Mouse (Mus musculus): ENCODE measurements around the gene Pde4d. TPM values are rescaled to one million over a fixed set of nuclear protein-coding genes. Genes with fewer than 3 reads are reported as not detected.

The Pde4d gene
- polyA plus RNA-seq, 1 experiment = 56.2 TPM

- H3K27ac ChIP-seq (replicated peaks; ENCODE audit: low read depth, low read length) = no peak overlapping the region
- H3K4me3 ChIP-seq (ENCODE audit: insufficient read depth, low read depth, low read length) = no peak overlapping the region
Measured at GRCm38 (mm10) chr13:109446138-109446537, 996.4 kb downstream of the Pde4d start.

GRCm38 (mm10) chr13:109448121-109448520 is 998.4 kb downstream of the Pde4d start:
- no peaks in the 10 kb centered on the region for H3K4me1 ChIP-seq (ENCODE audit: control insufficient read depth, insufficient read depth, insufficient read length, low read length)
- no peak overlapping the region for H3K4me3 ChIP-seq (ENCODE audit: insufficient read depth, low read depth, low read length)
- no peak overlapping the region for H3K27ac ChIP-seq (replicated peaks; ENCODE audit: low read depth, low read length)

More at GRCm38 (mm10) chr13:109446138-109446537, 996.4 kb downstream of the Pde4d start:
- H3K4me1 ChIP-seq (ENCODE audit: control insufficient read depth, insufficient read depth, insufficient read length, low read length) = no peaks in the 10 kb centered on the region

GRCm38 (mm10) chr13:109474344-109474743 is 1024.6 kb downstream of the Pde4d start:
- H3K27ac ChIP-seq (replicated peaks; ENCODE audit: low read depth, low read length) = no peak overlapping the region
- no peak overlapping the region for H3K4me3 ChIP-seq (ENCODE audit: insufficient read depth, low read depth, low read length)
- H3K4me1 ChIP-seq (ENCODE audit: control insufficient read depth, insufficient read depth, insufficient read length, low read length) = no peaks in the 10 kb centered on the region

GRCm38 (mm10) chr13:109481446-109481845 is 1031.7 kb downstream of the Pde4d start:
- Histone ChIP-seq H3K27ac (replicated peaks; ENCODE audit: low read depth, low read length) (no peak overlapping the region), H3K4me1 (ENCODE audit: control insufficient read depth, insufficient read depth, insufficient read length, low read length) (no peaks in the 10 kb centered on the region), H3K4me3 (ENCODE audit: insufficient read depth, low read depth, low read length) (no peak overlapping the region)

GRCm38 (mm10) chr13:109486166-109486565 is 1036.4 kb downstream of the Pde4d start:
- H3K4me3 ChIP-seq (ENCODE audit: insufficient read depth, low read depth, low read length) = no peak overlapping the region
- no peak overlapping the region for H3K27ac ChIP-seq (replicated peaks; ENCODE audit: low read depth, low read length)

GRCm38 (mm10) chr13:109487378-109487777 is 1037.6 kb downstream of the Pde4d start:
- Histone ChIP-seq H3K27ac (replicated peaks; ENCODE audit: low read depth, low read length) (no peak overlapping the region), H3K4me1 (ENCODE audit: control insufficient read depth, insufficient read depth, insufficient read length, low read length) (no peaks in the 10 kb centered on the region), H3K4me3 (ENCODE audit: insufficient read depth, low read depth, low read length) (no peak overlapping the region)

More at GRCm38 (mm10) chr13:109486166-109486565, 1036.4 kb downstream of the Pde4d start:
- no peaks in the 10 kb centered on the region for H3K4me1 ChIP-seq (ENCODE audit: control insufficient read depth, insufficient read depth, insufficient read length, low read length)

GRCm38 (mm10) chr13:109490853-109491252 is 1041.1 kb downstream of the Pde4d start:
- no peak overlapping the region for H3K4me3 ChIP-seq (ENCODE audit: insufficient read depth, low read depth, low read length)
- H3K4me1 ChIP-seq (ENCODE audit: control insufficient read depth, insufficient read depth, insufficient read length, low read length) = no peaks in the 10 kb centered on the region
- no peak overlapping the region for H3K27ac ChIP-seq (replicated peaks; ENCODE audit: low read depth, low read length)

GRCm38 (mm10) chr13:109491829-109492228 is 1042.1 kb downstream of the Pde4d start:
- Histone ChIP-seq H3K27ac (replicated peaks; ENCODE audit: low read depth, low read length) (no peak overlapping the region), H3K4me1 (ENCODE audit: control insufficient read depth, insufficient read depth, insufficient read length, low read length) (no peaks in the 10 kb centered on the region), H3K4me3 (ENCODE audit: insufficient read depth, low read depth, low read length) (no peak overlapping the region)

GRCm38 (mm10) chr13:109500336-109500735 is 1050.6 kb downstream of the Pde4d start:
- H3K4me1 ChIP-seq (ENCODE audit: control insufficient read depth, insufficient read depth, insufficient read length, low read length) = no peaks in the 10 kb centered on the region
- no peak overlapping the region for H3K4me3 ChIP-seq (ENCODE audit: insufficient read depth, low read depth, low read length)
- H3K27ac ChIP-seq (replicated peaks; ENCODE audit: low read depth, low read length) = no peak overlapping the region

- Histone ChIP-seq H3K27ac (replicated peaks; ENCODE audit: low read depth, low read length) (no peak overlapping the region), H3K4me1 (ENCODE audit: control insufficient read depth, insufficient read depth, insufficient read length, low read length) (no peaks in the 10 kb centered on the region), H3K4me3 (ENCODE audit: insufficient read depth, low read depth, low read length) (no peak overlapping the region)
Measured at GRCm38 (mm10) chr13:109502796-109503195, 1053.0 kb downstream of the Pde4d start.

- Histone ChIP-seq H3K4me1 (ENCODE audit: control insufficient read depth, insufficient read depth, insufficient read length, low read length) (no peaks in the 10 kb centered on the region), H3K27ac (replicated peaks; ENCODE audit: low read depth, low read length) (no peak overlapping the region), H3K4me3 (ENCODE audit: insufficient read depth, low read depth, low read length) (no peak overlapping the region)
Measured at GRCm38 (mm10) chr13:109506754-109507153, 1057.0 kb downstream of the Pde4d start.

- no peak overlapping the region for H3K4me3 ChIP-seq (ENCODE audit: insufficient read depth, low read depth, low read length)
- H3K4me1 ChIP-seq (ENCODE audit: control insufficient read depth, insufficient read depth, insufficient read length, low read length) = no peaks in the 10 kb centered on the region
- no peak overlapping the region for H3K27ac ChIP-seq (replicated peaks; ENCODE audit: low read depth, low read length)
Measured at GRCm38 (mm10) chr13:109508472-109508871, 1058.7 kb downstream of the Pde4d start.

GRCm38 (mm10) chr13:109518194-109518593 is 1068.4 kb downstream of the Pde4d start:
- H3K4me3 ChIP-seq (ENCODE audit: insufficient read depth, low read depth, low read length) = no peak overlapping the region
- no peak overlapping the region for H3K27ac ChIP-seq (replicated peaks; ENCODE audit: low read depth, low read length)
- H3K4me1 ChIP-seq (ENCODE audit: control insufficient read depth, insufficient read depth, insufficient read length, low read length) = no peaks in the 10 kb centered on the region

GRCm38 (mm10) chr13:109519485-109519884 is 1069.7 kb downstream of the Pde4d start:
- Histone ChIP-seq H3K4me1 (ENCODE audit: control insufficient read depth, insufficient read depth, insufficient read length, low read length) (no peaks in the 10 kb centered on the region), H3K4me3 (ENCODE audit: insufficient read depth, low read depth, low read length) (no peak overlapping the region), H3K27ac (replicated peaks; ENCODE audit: low read depth, low read length) (no peak overlapping the region)

- no peak overlapping the region for H3K27ac ChIP-seq (replicated peaks; ENCODE audit: low read depth, low read length)
- no peak overlapping the region for H3K4me3 ChIP-seq (ENCODE audit: insufficient read depth, low read depth, low read length)
- no peaks in the 10 kb centered on the region for H3K4me1 ChIP-seq (ENCODE audit: control insufficient read depth, insufficient read depth, insufficient read length, low read length)
Measured at GRCm38 (mm10) chr13:109519966-109520646, 1070.4 kb downstream of the Pde4d start.

- H3K27ac ChIP-seq (replicated peaks; ENCODE audit: low read depth, low read length) = no peak overlapping the region
- no peaks in the 10 kb centered on the region for H3K4me1 ChIP-seq (ENCODE audit: control insufficient read depth, insufficient read depth, insufficient read length, low read length)
- no peak overlapping the region for H3K4me3 ChIP-seq (ENCODE audit: insufficient read depth, low read depth, low read length)
Measured at GRCm38 (mm10) chr13:109533838-109534523, 1084.2 kb downstream of the Pde4d start.

All from brown adipose tissue, adult 24 weeks (tissue).